Mouse (Mus musculus) intestine, embryonic 14.5 days (tissue): ENCODE data around the gene Oas1d. TPM values are rescaled to one million over a fixed set of nuclear protein-coding genes. Genes with fewer than 3 reads are reported as not detected.
"Not testable (repeated sequence)": the region's sequence is repeated elsewhere in the genome, so short reads cannot be mapped to it uniquely, and the experiment has no call there.

Experiments used
- ATAC-seq: fragments of 200-750 bp; cut with Nextera tagmentation; replicated peaks from 2 replicates; pipeline ENCODE4 v1.8.0; 2017; ENCODE audit warnings: low read depth, moderate number of reproducible peaks, moderate TSS enrichment, moderate library complexity; ENCODE audit not compliant: low FRiP score, low TSS enrichment
- DNase-seq: peaks from one replicate; pipeline ENCODE4 v3.0.0-alpha.2; 2018; ENCODE audit warnings: low spot score
- H3K27ac ChIP-seq: fragments of 300-500 bp; sonication (generic); 2 replicates; pipeline ENCODE4 v1.5.1; 2014; ENCODE audit warnings: low read depth, mild to moderate bottlenecking, control low read depth
- H3K27me3 ChIP-seq: fragments of 300-500 bp; sonication (generic); replicated peaks from 2 replicates; pipeline ENCODE4 v1.6.1; 2014; ENCODE audit warnings: low read length, control low read depth; ENCODE audit not compliant: control insufficient read depth, insufficient read depth
- H3K36me3 ChIP-seq: fragments of 300-500 bp; sonication (generic); 2 replicates; pipeline ENCODE4 v1.6.1; 2014; ENCODE audit warnings: low read length, control low read depth; ENCODE audit not compliant: control insufficient read depth, insufficient read depth
- H3K4me1 ChIP-seq: fragments of 300-500 bp; sonication (generic); replicated peaks from 2 replicates; pipeline ENCODE4 v1.6.1; 2014; ENCODE audit warnings: low read length, control low read depth, mixed read lengths; ENCODE audit not compliant: control insufficient read depth, insufficient read depth
- H3K4me2 ChIP-seq: fragments of 300-500 bp; sonication (generic); 2 replicates; pipeline ENCODE4 v1.6.1; 2014; ENCODE audit warnings: low read length
- H3K4me3 ChIP-seq: fragments of 300-500 bp; sonication (generic); 2 replicates; pipeline ENCODE4 v1.5.1; 2014; ENCODE audit warnings: low read depth, low read length, control low read depth, mixed read lengths
- H3K9ac ChIP-seq: fragments of 300-500 bp; sonication (generic); 2 replicates; pipeline ENCODE4 v1.6.1; 2014; ENCODE audit warnings: mild to moderate bottlenecking, low read length
- H3K9me3 ChIP-seq: fragments of 300-500 bp; sonication (generic); 2 replicates; pipeline ENCODE4 v1.6.1; 2016; ENCODE audit warnings: low read length, control low read depth; ENCODE audit not compliant: control insufficient read depth
- WGBS: fragments of 180-500 bp; shearing (Covaris S2); extraction: QIAGEN DNeasy Blood & Tissue Kit; methylation state at CpG from one replicate; pipeline ENCODE4 v1.1.7; 2014; 5-methylcytosine and 5-hydroxymethylcytosine counted together
- polyA plus RNA-seq: library from polyadenylated mRNA; unstranded; fragments of >200 nt; fragmentation: Nextera tagmentation; extraction: Ambion mirVana; gene quantifications from 2 replicates; pipeline ENCODE4 v1.2.1, GENCODE M21; 2014

The Oas1d gene
- 0.11 TPM in 1 of 2 replicates, not detected in the other for polyA plus RNA-seq

- not testable (repeated sequence) for H3K4me1 ChIP-seq, H3K9ac ChIP-seq, H3K9me3 ChIP-seq, H3K27ac ChIP-seq, ATAC-seq, DNase-seq, H3K4me3 ChIP-seq, H3K36me3 ChIP-seq, H3K27me3 ChIP-seq, H3K4me2 ChIP-seq
- WGBS, result 55% methylated on average over 8 of the region's 8 CpGs
Measured at GRCm38 (mm10) chr5:120914204-120914603, at the start of gene Oas1d. Oas1d (plus strand) TSS chr5:120914536.

GRCm38 (mm10) chr5:120865336-120865860, 48.9 kb upstream of the Oas1d start:
- H3K27me3 ChIP-seq, result no peaks in the 10 kb centered on the region
- DNase-seq, result peak; percentile 60
- WGBS, result 74% methylated on average over 3 of the region's 3 CpGs
- no peaks in the 10 kb centered on the region for H3K36me3 ChIP-seq
- no peak for ATAC-seq
- H3K4me2 ChIP-seq, result no peak overlapping the region
- no peak overlapping the region for H3K9ac ChIP-seq
- H3K9me3 ChIP-seq, result no peaks in the 10 kb centered on the region
- no peak overlapping the region for H3K27ac ChIP-seq
- H3K4me3 ChIP-seq, result no peak overlapping the region
- no peaks in the 10 kb centered on the region for H3K4me1 ChIP-seq

- H3K27me3 ChIP-seq, result no peaks in the 10 kb centered on the region
- no peak overlapping the region for H3K4me2 ChIP-seq
- ATAC-seq (no peak), DNase-seq (no peak)
- no peak overlapping the region for H3K4me3 ChIP-seq
- H3K9me3 ChIP-seq, result no peaks in the 10 kb centered on the region
- no peaks in the 10 kb centered on the region for H3K4me1 ChIP-seq
- H3K27ac ChIP-seq, result no peak overlapping the region
- 82% methylated on average over 7 of the region's 7 CpGs for WGBS
- H3K36me3 ChIP-seq, result no peaks in the 10 kb centered on the region
- no peak overlapping the region for H3K9ac ChIP-seq
Measured at GRCm38 (mm10) chr5:120869436-120870015, 44.8 kb upstream of the Oas1d start.

GRCm38 (mm10) chr5:120870081-120870480, 44.3 kb upstream of the Oas1d start:
- Histone ChIP-seq H3K4me2 (no peak overlapping the region), H3K4me1 (no peaks in the 10 kb centered on the region), H3K4me3 (no peak overlapping the region), H3K9me3 (no peaks in the 10 kb centered on the region), H3K27ac (no peak overlapping the region), H3K27me3 (no peaks in the 10 kb centered on the region), H3K36me3 (no peaks in the 10 kb centered on the region), H3K9ac (no peak overlapping the region)
- no peak for ATAC-seq
- DNase-seq, result no peak
- 55% methylated on average over 3 of the region's 3 CpGs for WGBS

- ATAC-seq (no peak), DNase-seq (no peak)
- H3K4me2 ChIP-seq, result no peak overlapping the region
- WGBS, result 74% methylated on average over 7 of the region's 7 CpGs
- H3K4me1 ChIP-seq, result no peaks in the 10 kb centered on the region
- no peaks in the 10 kb centered on the region for H3K36me3 ChIP-seq
- no peaks in the 10 kb centered on the region for H3K9me3 ChIP-seq
- no peak overlapping the region for H3K9ac ChIP-seq
- H3K27ac ChIP-seq, result no peak overlapping the region
- no peak overlapping the region for H3K4me3 ChIP-seq
- no peaks in the 10 kb centered on the region for H3K27me3 ChIP-seq
Measured at GRCm38 (mm10) chr5:120870782-120871181, 43.6 kb upstream of the Oas1d start.

- Histone ChIP-seq H3K4me1 (no peaks in the 10 kb centered on the region), H3K9me3 (no peaks in the 10 kb centered on the region), H3K4me2 (no peak overlapping the region), H3K27ac (no peak overlapping the region), H3K4me3 (no peak overlapping the region), H3K36me3 (no peaks in the 10 kb centered on the region), H3K9ac (no peak overlapping the region), H3K27me3 (no peaks in the 10 kb centered on the region)
- DNase-seq (no peak), ATAC-seq (no peak)
- 63% methylated on average over 2 of the region's 2 CpGs for WGBS
Measured at GRCm38 (mm10) chr5:120871469-120871868, 42.9 kb upstream of the Oas1d start.

- not testable (repeated sequence) for H3K9me3 ChIP-seq, ATAC-seq, H3K27ac ChIP-seq, H3K36me3 ChIP-seq, H3K27me3 ChIP-seq, H3K4me2 ChIP-seq, H3K4me3 ChIP-seq, DNase-seq, H3K4me1 ChIP-seq, H3K9ac ChIP-seq
- 61% methylated on average over 2 of the region's 3 CpGs for WGBS
Measured at GRCm38 (mm10) chr5:120876839-120877238, 37.5 kb upstream of the Oas1d start.

GRCm38 (mm10) chr5:120877407-120877806, 36.9 kb upstream of the Oas1d start:
- H3K4me1 ChIP-seq, H3K4me2 ChIP-seq, H3K27me3 ChIP-seq, H3K9me3 ChIP-seq, H3K9ac ChIP-seq, H3K4me3 ChIP-seq, DNase-seq, H3K36me3 ChIP-seq, H3K27ac ChIP-seq, ATAC-seq: not testable (repeated sequence)
- 81% methylated on average over 2 of the region's 2 CpGs for WGBS

GRCm38 (mm10) chr5:120878803-120879202, 35.5 kb upstream of the Oas1d start:
- 49% methylated on average over 2 of the region's 2 CpGs for WGBS
- not testable (repeated sequence) for H3K4me2 ChIP-seq, H3K27me3 ChIP-seq, H3K36me3 ChIP-seq, H3K27ac ChIP-seq, H3K9me3 ChIP-seq, H3K4me1 ChIP-seq, H3K9ac ChIP-seq, H3K4me3 ChIP-seq, ATAC-seq
- DNase-seq, result peak; percentile 40
